ENCODE assay signal across 22 mouse cellular contexts in genomic region chr12:56876549-56876948, GRCm38 (mm10).
DNase-seq lines count a peak whose midpoint lies in the region; ATAC-seq and TF ChIP-seq lines count a peak whose summit lies in the region.
"Had no signal": no experiment of that assay in that cellular context is flagged by ENCODE, and none has a peak within 500 bp of the region (broad histone marks: within the 10 kb centered on the region; RNA-seq: fewer than 3 reads in every experiment).

No protein-coding gene starts in this region.

- DNase-seq in hindbrain, postnatal 0 days (ENCODE audit: low spot score): no peak
- DNase-seq in brain, embryonic 14.5 days (ENCODE audit: low read depth): peak; percentile 32
- peak; percentile 42 for DNase-seq in midbrain, embryonic 14.5 days
- DNase-seq in heart, postnatal 10 days: no peak
- no peak for DNase-seq in heart, adult 9 months (ENCODE audit: low spot score in 2 of 2)
- DNase-seq: adrenal gland, adult 8-10 months; cerebellum, adult 18-20 months; cerebellum, postnatal 25 days; gastrocnemius, postnatal 25 days; heart, adult 18-20 months; kidney, adult 9 months; kidney, postnatal 25 days; liver, postnatal 0 days; lung, postnatal 10 days; retina, postnatal 1 day had no signal

- intact Hi-C loops in heart, postnatal 10 days (cut with DNase I): no loop called here

- H3K4me3 ChIP-seq in hindbrain, embryonic 16.5 days (ENCODE audit: low read length): no peak overlapping the region
- H3K4me3 ChIP-seq in hindbrain, postnatal 0 days (ENCODE audit: low read length): no peak overlapping the region
- no peak overlapping the region for H3K4me3 ChIP-seq in embryonic facial prominence, embryonic 12.5 days
- no peak overlapping the region for H3K4me3 ChIP-seq in midbrain, embryonic 14.5 days (replicated peaks; ENCODE audit: low read depth, low read length)
- H3K4me3 ChIP-seq: erythroblast, embryonic 14.5 days; forebrain, embryonic 12.5 days; heart, embryonic 13.5 days had no signal

- no peak for TF ChIP-seq POLR2A in brain, embryonic 14.5 days (IDR thresholded peaks at IDR 0.05; ENCODE audit: borderline replicate concordance, extremely low read depth, insufficient read depth, insufficient read length, poor library complexity, severe bottlenecking)

- no peak for TF ChIP-seq CTCF in hindbrain, postnatal 0 days (IDR thresholded peaks at IDR 0.05; ENCODE audit: low read depth)
- TF ChIP-seq CTCF in brain, embryonic 14.5 days (IDR thresholded peaks at IDR 0.05; ENCODE audit: borderline replicate concordance, extremely low read depth, insufficient read depth, insufficient read length): no peak

- no peaks in the 10 kb centered on the region for H3K9me3 ChIP-seq in hindbrain, embryonic 16.5 days (ENCODE audit: control insufficient read depth, low read length)
- H3K9me3 ChIP-seq in hindbrain, postnatal 0 days (ENCODE audit: low read length): no peaks in the 10 kb centered on the region
- no peaks in the 10 kb centered on the region for H3K9me3 ChIP-seq in embryonic facial prominence, embryonic 12.5 days
- H3K9me3 ChIP-seq in midbrain, embryonic 14.5 days (ENCODE audit: control insufficient read depth, low read length): no peaks in the 10 kb centered on the region
- H3K9me3 ChIP-seq: forebrain, embryonic 12.5 days; heart, embryonic 13.5 days had no signal

- H3K4me2 ChIP-seq in hindbrain, embryonic 16.5 days (ENCODE audit: low read length): peak overlapping the region; percentile 26; the same call in 1 of the 2 replicates
- H3K4me2 ChIP-seq in hindbrain, postnatal 0 days (ENCODE audit: low read depth, low read length): no peak overlapping the region; the same call in 1 of the 2 replicates
- H3K4me2 ChIP-seq in embryonic facial prominence, embryonic 12.5 days (replicated peaks): peak overlapping the region; percentile 22; the same call in 1 of the 2 replicates
- H3K4me2 ChIP-seq in midbrain, embryonic 14.5 days (ENCODE audit: low read length): peak overlapping the region; percentile 19; the same call in 1 of the 2 replicates
- H3K4me2 ChIP-seq: forebrain, embryonic 12.5 days; heart, embryonic 13.5 days; liver, embryonic 11.5 days had no signal

- no peak overlapping the region for H3K9ac ChIP-seq in hindbrain, embryonic 16.5 days (ENCODE audit: low read depth, low read length)
- H3K9ac ChIP-seq in hindbrain, postnatal 0 days (replicated peaks; ENCODE audit: low read length): no peak overlapping the region
- no peak overlapping the region for H3K9ac ChIP-seq in embryonic facial prominence, embryonic 12.5 days
- H3K9ac ChIP-seq in midbrain, embryonic 14.5 days (replicated peaks; ENCODE audit: low read length): no peak overlapping the region
- H3K9ac ChIP-seq: forebrain, embryonic 12.5 days; heart, embryonic 13.5 days; liver, postnatal 0 days had no signal

- H3K36me3 ChIP-seq in hindbrain, embryonic 16.5 days (ENCODE audit: control insufficient read depth, insufficient read depth, low read length): no peaks in the 10 kb centered on the region
- H3K36me3 ChIP-seq in hindbrain, postnatal 0 days (ENCODE audit: insufficient read depth, low read length): no peaks in the 10 kb centered on the region
- H3K36me3 ChIP-seq in embryonic facial prominence, embryonic 12.5 days: no peaks in the 10 kb centered on the region
- no peaks in the 10 kb centered on the region for H3K36me3 ChIP-seq in midbrain, embryonic 14.5 days (ENCODE audit: control insufficient read depth, insufficient read depth, low read length)
- H3K36me3 ChIP-seq: forebrain, embryonic 12.5 days; heart, embryonic 13.5 days had no signal

- ATAC-seq in hindbrain, embryonic 16.5 days: no peak
- no peak for ATAC-seq in hindbrain, postnatal 0 days
- no peak for ATAC-seq in embryonic facial prominence, embryonic 12.5 days (ENCODE audit: insufficient number of reproducible peaks, insufficient read depth, low FRiP score, low TSS enrichment)
- ATAC-seq in midbrain, embryonic 14.5 days (ENCODE audit: low FRiP score, low TSS enrichment): no peak; the same call in 1 of the 2 replicates
- ATAC-seq: inflammation-experienced regulatory T-cells, adult 6 months; liver, postnatal 0 days had no signal

- H3K27ac ChIP-seq in hindbrain, embryonic 16.5 days (ENCODE audit: low read depth, low read length): no peak overlapping the region
- H3K27ac ChIP-seq in hindbrain, postnatal 0 days: no peak overlapping the region
- H3K27ac ChIP-seq in embryonic facial prominence, embryonic 12.5 days: no peak overlapping the region
- no peak overlapping the region for H3K27ac ChIP-seq in midbrain, embryonic 14.5 days (replicated peaks; ENCODE audit: low read depth, low read length)
- H3K27ac ChIP-seq: forebrain, embryonic 12.5 days; heart, embryonic 13.5 days had no signal

- no peaks in the 10 kb centered on the region for H3K27me3 ChIP-seq in hindbrain, embryonic 16.5 days (replicated peaks; ENCODE audit: control insufficient read depth, insufficient read depth, low read length)
- no peaks in the 10 kb centered on the region for H3K27me3 ChIP-seq in hindbrain, postnatal 0 days (ENCODE audit: insufficient read depth, low read length)
- H3K27me3 ChIP-seq in embryonic facial prominence, embryonic 12.5 days: no peaks in the 10 kb centered on the region
- H3K27me3 ChIP-seq in midbrain, embryonic 14.5 days (ENCODE audit: control insufficient read depth, insufficient read depth, low read length): no peaks in the 10 kb centered on the region
- H3K27me3 ChIP-seq: forebrain, embryonic 12.5 days; heart, embryonic 13.5 days had no signal

- peaks cover 2% of the 10 kb centered on the region; the same call in 1 of the 2 replicates for H3K4me1 ChIP-seq in hindbrain, embryonic 16.5 days (ENCODE audit: control insufficient read depth, insufficient read depth, low read depth, low read length)
- H3K4me1 ChIP-seq in hindbrain, postnatal 0 days (ENCODE audit: insufficient read depth, low read length): no peaks in the 10 kb centered on the region
- peaks cover 5% of the 10 kb centered on the region; the same call in 1 of the 2 replicates for H3K4me1 ChIP-seq in embryonic facial prominence, embryonic 12.5 days
- peaks cover 16% of the 10 kb centered on the region; the same call in 1 of the 2 replicates for H3K4me1 ChIP-seq in midbrain, embryonic 14.5 days (ENCODE audit: control insufficient read depth, insufficient read depth, low read length)
- H3K4me1 ChIP-seq: heart, embryonic 13.5 days had no signal

- WGBS in hindbrain, embryonic 16.5 days: 29% methylated on average over 7 of the region's 7 CpGs
- whole genome bisulfite sequencing in hindbrain, postnatal 0 days: 28% methylated on average over 7 of the region's 7 CpGs
- 22% methylated on average over 7 of the region's 7 CpGs for WGBS in embryonic facial prominence, embryonic 12.5 days
- 24% methylated on average over 7 of the region's 7 CpGs for WGBS in midbrain, embryonic 14.5 days

Comparison
In these comparisons a context has a peak if more than half of its experiments do, and no peak if none do; other contexts are left out.
1. DNase-seq: peak in brain, embryonic 14.5 days (single experiment) and midbrain, embryonic 14.5 days (single experiment); none in hindbrain, postnatal 0 days (single experiment), heart, postnatal 10 days (0 of 2) and heart, adult 9 months (0 of 2).